Mouse (Mus musculus): ENCODE measurements around the gene Rpn2.

The Rpn2 gene

DNA sequence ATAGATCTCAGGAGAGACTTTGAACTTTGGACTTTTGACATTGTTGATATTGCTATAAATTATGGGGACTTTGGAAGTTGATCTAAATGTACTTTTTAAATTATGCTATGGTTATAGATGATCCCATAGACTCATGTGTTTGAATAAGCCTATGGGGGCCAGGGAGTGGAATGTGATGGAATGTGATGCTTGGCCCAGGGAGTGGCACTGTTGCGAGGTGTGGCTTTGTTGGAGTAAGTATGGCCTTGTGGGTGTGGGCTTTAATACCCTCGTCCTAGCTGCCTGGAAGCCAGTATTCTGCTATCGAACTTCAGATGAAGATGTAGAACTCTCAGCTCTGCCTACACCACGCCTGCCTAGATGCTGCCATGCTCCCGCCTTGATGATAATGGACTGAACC, 81.2 kb downstream of the Rpn2 start:
- DNase-seq = no peak

DNA sequence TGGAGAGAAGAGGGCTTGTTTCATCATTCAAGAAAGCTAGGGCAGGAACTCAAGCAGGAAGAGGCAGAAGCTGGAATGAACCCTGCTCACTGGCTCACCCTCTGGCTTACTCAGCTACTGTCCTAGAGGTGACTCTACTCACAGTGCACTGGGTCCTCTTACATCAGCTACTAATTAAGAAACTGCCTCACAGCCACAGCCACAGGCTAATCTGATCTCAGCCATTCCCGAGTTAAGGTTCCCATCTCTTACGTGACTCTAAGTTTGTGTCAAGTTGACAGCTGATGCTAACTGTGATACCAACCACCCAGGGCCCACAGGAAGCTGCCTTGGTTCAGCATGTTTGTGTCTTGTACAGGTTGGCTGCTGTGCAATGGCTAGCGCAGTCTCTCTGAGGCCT, 84.2 kb downstream of the Rpn2 start:
- no peak for DNase-seq

DNA sequence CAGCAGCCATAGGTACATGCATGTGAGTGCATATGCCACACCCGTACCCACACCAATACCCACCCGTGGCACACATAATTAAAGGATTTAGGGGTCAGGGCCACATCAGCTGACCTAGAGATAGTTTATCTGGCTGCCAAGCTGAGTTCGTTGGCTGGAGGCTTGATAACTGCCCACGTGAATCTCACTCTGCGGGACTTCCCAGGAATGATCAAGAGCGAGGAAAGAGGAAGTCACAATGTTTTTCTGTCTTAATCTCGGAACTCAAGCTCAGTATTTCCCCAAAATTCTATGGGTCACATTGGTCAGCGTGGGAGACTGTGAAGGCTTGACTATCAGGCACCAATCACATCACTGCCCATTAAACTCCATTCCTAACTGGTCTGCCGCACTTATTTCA, 87.9 kb downstream of the Rpn2 start:
- no peak for DNase-seq

DNA sequence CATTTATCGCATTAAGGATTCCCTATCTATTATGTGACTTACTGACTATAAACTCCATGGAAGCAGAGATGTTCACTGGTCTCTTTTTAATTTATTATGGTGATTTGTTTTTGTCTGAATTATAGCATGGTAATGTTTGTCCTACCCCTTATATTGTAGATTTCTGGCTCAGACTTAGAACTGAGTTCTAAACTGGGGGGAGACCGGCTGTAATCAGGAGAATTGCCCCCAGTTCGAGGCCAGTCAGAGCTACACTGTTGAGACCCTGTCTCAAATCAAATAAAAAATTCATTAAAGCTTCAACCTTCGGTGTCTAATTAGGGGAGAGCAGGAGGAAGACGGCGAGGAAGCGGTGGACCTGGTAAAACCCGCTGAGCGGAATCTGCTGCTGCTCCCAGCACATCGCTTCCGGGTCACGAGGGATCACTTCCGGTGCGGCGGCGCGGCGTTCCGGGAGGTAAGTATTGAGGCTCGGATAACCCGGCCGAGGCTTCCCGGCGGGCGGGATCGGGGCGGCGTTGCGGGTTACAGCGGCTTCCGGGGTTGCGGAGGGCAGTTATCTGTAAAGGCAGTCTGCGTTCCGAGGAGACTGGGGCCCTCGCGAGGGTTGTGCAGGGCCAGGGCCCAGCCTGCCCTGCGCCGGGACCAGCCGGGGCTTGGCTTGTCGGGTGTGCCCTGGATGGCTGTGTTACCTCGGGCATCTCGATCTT, 88.5 kb downstream of the Rpn2 start, which contains the start of gene Manbal:
TSS of gene Manbal (plus strand) at position 411 of the 710 bp plus-strand sequence.
- DNase-seq = peak; percentile 95

DNA sequence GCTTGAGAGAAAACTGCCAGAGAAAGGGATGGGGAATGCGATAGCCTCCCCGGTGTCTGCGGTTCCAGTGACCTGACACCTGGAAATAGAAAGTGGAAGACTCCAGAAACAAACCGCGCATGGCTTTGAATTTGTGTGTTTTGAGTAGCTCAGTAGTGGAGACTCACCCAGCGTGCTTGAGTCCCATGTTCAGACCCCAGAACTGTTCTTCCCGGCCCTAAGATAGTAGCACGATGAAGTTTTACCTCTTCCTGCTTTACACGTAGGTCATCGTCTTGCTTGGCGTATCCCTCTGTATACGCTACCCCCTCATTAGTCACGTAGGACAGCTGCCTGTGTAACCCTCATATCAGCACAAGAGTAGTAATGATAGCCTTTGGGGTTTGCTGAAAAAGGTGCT, 89.2 kb downstream of the Rpn2 start:
- no peak for DNase-seq

DNA sequence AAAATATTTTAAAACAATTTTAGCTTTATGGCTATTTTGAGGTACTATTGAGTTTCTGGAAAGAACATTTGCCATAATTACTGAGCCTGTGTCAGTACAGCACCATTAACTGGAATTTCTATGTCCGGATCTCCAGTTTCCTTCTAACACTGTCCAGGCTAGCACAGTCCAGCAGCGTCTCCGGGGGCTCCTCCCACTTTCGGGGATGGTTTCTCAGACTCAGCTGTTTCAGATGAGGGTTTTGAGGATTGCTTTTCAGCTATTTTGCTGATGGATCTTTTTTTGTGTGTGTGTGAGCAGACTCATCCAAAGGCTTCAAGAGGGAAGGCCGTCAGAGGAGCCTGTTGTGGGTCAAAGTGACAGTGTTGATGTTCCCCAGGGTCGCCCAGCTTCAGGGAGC, 92.9 kb downstream of the Rpn2 start:
- DNase-seq = no peak

DNA sequence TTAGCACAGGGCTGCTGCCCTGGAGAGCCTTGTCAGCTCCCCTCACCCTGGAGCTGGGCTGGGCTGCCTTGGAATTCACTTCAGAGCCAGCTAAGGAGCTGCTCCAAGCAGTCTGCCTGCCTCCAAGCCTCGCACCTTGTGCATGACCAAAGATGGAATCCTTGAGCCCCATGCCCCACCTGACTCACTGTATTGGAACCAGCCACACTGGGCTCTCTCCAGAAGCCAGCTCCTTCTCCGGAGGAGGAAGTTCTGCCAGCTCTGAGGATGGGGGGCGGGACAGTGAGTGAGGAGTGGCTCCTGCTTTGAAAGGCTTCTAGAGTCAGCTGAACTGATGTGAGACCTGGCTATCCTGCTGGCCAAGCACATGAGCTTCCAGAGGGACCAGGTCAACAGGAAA, 94.9 kb downstream of the Rpn2 start:
- DNase-seq = no peak

DNA sequence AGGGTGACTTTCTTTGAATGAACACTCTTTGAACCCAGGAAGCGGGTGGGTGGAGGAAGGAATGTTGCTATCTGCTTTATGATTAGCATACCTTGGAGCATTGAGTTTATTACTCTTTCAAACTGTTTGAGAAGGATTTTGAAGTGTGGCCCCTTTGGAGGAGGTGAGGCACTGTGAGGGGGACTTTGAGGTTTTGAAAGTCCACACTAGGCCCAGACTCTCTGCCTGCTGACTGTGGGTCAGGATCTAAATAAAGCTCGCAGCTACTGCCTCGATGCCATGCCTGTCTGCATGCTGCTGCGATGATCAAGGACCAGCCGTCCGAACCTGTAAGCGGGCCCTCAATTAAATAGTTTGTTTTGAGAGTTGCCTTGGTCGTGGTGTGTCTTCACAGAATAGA, 96.2 kb downstream of the Rpn2 start:
- DNase-seq = no peak
